Mouse (Mus musculus) adrenal gland, adult 18-20 months (tissue): ENCODE measurements around the gene Blmh. TPM values are rescaled to one million over a fixed set of nuclear protein-coding genes. Genes with fewer than 3 reads are reported as not detected.

ENCODE experiments used
- total RNA-seq, 2 experiments: library from RNA; stranded (reverse); gene quantifications; 1 replicate in 1 of 2; 2 replicates in 1 of 2; pipeline ENCODE4 v1.2.3; 2021

Blmh gene
- total RNA-seq, 2 experiments from 2014 or later = 40.3 to 47.8 TPM

Other genes with a start within 250 kb of the Blmh start
- 100 to 1,000 TPM in 1 of 2 experiments, 10 to 100 TPM in 1; 20.9 to 145 TPM for gene Trarg1, start 245.0 kb upstream of the Blmh start, total RNA-seq
- 10 to 100 TPM; 64.3 to 69.6 TPM for gene Gosr1, start 161.2 kb upstream of the Blmh start, total RNA-seq
- gene Cpd, start 77.8 kb upstream of the Blmh start, total RNA-seq = 10 to 100 TPM; 29.8 to 39.1 TPM
- gene Tmigd1, start 22.6 kb upstream of the Blmh start, total RNA-seq = under 1 TPM; 0.29 to 0.83 TPM
- 10 to 100 TPM; 40.7 to 45.6 TPM for gene Slc6a4, start 73.8 kb downstream of the Blmh start, total RNA-seq
- 10 to 100 TPM; 21.0 to 28.0 TPM for gene Nsrp1, start 153.6 kb downstream of the Blmh start, total RNA-seq